Mouse (Mus musculus) layer of hippocampus, adult 9-10 months (tissue): ENCODE data around the gene Efcab14.

Experiments
- DNase-seq: peaks from one replicate; pipeline ENCODE4 v3.0.0; 2022; ENCODE audit warnings: low spot score

The Efcab14 gene

DNA sequence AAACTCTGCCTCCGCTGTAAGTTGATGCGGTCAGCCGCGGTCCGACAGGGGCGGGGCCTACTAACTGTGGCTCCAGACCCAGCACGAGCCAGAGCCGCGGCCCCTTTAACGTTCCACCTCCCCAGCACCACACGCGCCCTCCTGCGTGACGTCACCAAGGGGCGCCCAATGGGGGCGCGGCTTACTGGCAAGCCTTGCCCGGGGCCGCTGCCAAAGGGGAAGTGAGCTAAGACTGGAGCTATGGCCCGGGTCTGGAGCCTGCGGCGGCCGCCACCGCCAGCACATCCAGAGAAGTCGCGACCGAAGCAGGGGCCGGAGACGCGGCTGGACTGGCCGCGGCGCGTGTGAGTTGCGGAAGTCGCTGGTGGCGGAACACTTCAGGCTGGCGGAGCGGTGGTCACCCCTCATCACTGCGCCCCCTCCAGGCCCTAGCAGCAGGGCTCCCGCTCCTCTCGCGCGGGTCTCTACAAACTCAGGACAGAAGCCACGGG lies at the start of gene Efcab14:
Gene Efcab14 (plus strand): TSS at position 194 of the 491 bp plus-strand sequence.
- peak; percentile 93 for DNase-seq

GRCm38 (mm10) chr4:115701468-115701867 lies 36.1 kb upstream of the Efcab14 start:
- DNase-seq: no peak

DNA sequence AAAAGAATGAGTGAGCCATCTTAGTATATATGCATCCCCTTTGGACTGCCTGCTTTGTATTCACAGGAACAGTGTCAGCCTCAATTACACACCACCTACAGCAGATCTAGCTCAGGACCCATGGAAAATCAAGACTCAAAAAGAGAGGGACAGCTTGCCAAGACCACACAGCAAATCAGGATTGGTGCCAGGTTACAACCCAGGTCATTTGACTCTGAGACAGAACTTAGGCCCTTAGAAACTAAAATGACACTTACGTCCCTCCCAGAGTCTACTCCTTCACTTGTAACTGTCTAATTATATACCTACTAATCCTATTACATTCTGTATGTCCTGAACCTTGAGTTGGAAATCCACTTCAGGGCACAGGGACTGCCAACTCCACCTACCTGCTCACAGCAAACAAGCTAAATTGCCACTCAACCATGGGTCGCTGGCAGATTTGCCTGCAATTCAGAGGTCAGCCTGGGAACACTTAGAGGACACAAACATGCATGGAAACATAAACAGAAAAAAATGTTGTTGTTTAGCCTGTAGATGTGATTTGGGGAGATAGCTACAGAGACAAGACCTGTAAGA lies 33.5 kb upstream of the Efcab14 start:
- DNase-seq: no peak

DNA sequence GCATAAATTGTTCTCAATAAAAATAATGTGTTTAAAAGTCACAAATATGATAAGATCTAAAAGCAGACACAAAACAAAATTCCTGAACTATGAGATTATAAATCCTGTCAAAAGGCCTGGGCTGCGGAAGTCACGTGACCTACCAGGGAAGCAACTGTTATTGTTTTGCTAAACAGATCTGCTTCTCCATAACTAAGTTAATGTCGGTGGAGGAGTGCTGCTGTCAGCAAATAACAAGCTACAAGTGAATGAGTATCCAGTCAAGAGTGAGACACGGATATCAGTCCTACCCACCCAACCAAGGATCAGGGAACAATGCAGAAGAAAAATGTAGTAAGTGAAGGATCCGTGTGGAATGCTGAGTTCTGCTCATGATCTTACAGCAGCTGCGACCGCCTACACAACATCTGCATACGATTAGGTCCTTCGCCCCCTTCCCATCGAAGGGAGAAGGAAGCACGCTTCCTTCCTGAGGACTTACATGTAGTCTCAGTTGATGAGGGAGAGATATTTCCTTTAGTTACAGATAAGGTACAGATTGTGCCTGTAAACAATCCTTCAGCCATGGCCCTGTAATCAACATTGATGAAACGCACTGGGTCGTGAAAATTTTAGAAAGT lies 28.5 kb upstream of the Efcab14 start:
- no peak for DNase-seq

DNA sequence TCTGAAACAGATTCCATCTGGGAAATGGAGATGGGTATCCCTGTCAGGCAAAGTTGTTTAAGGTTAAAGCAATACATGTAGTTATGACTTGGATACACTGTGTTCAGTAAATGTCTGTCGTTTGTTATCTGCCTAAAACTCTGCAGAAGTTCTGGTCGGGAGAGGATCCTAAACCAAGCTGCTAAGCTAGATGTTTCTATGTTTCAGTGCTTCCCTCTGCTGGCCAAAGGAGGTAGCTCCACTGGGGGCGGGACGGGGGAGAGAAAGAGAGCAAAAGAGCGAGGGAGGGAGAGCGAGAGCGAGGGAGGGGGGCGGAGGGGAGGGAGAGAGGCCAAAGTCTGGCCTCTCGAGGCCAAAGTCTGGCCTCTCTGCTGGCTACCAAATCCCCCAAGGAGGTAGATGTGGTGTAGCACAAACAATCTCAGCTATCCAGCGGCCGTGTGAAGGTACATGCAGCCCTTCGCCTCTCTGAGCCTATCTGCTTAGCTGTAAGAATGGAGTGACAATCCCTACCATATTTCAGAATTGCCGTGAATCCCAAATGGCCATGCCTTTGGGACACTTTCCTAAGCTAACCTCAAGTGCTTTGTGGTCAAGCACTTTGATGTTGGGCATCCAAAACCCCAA lies 27.6 kb upstream of the Efcab14 start:
- DNase-seq: peak; percentile 75

- no peak for DNase-seq
Observed at GRCm38 (mm10) chr4:115728721-115729120, 8.8 kb upstream of the Efcab14 start.

DNA sequence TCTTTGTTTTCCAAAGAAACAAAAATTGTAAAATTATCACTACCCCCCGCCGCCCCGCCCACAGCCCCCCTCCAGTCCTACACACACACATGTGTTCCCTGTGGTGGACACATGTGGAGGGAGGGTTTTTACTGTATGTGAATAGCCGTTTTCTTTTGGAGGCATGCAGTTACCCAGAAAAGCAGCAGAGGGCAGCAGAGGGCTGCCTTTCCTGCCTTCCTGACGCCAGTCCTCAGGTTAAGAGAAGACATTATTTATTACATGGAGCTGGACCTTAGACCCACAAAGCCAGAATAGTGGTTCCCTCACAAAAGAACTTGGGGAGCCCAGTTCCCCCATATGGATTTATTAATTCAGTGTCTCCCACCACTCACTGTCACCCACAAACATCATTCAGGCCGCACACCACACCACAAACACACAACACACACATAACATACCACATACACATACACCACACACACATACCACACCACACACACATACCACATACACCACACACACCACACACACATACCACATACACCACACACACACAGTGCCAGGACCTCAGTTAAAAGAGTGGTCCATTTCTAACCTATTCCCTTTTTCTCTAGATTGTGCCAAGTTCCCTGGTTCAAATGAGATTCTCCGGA lies 5.8 kb upstream of the Efcab14 start:
- DNase-seq: peak; percentile 67

- no peak for DNase-seq
Observed at GRCm38 (mm10) chr4:115732223-115732818, 5.2 kb upstream of the Efcab14 start.

DNA sequence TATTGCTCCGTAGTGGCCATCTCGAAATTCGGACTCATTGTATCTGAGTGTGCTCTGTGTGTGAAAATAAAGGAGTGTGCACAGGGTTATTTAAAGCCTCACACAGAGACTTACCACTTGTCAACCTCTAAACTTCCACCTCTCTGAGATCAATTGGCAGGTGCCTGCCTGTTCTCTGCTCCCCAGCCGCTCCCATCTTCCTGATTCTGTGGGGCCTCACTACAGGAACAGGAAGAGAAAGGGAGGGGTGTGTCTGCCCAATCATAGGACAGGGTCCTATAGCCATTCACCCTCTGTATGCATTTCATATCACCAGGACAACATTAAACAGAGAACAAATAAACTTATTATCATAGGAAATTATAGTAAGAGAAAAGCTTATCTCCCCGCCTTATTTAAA lies 3.8 kb upstream of the Efcab14 start:
- no peak for DNase-seq

- no peak for DNase-seq
Observed at GRCm38 (mm10) chr4:115734867-115735266, 2.7 kb upstream of the Efcab14 start.

DNA sequence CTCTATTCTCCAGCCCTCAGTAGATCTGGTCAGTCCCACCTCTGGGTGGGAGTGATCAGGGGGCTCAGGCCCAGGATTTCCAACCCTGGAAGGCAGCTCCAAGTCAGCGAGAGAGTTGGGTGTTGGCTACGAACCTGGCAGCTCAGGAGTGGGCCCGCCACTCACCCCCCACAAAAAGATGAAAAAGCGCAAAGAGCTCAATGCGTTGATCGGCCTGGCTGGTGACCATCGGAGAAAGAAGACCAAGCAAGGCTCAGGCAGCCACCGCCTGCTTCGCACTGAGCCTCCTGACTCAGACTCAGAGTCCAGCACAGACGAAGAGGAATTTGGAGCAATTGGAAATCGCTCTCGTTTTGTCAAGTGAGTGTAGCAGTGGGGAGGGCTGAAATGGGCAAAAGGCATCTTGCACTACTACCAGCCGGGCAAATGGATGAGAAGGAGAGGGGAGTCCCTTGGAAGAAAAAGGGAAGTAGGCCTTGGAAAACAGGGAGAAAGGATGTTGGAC lies 989 bp downstream of the Efcab14 start:
- DNase-seq: no peak

DNA sequence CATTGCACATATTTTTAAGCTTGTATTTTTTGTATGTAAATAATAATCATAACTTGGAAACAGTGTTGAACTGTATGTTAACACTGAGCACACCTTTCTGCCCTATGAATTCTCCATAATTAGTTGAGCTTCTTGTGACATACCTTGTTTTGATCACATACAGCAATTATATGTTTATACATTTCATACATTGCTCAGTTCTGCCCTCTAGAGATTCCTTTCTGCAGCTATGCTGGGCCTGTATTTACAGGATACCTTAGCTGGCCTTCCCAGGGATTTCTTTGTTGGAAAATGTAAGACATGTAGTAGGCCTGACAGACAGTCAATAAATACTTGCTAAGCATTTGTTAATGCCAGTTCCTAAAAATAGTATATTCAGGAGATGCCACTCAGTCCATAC lies 5.1 kb downstream of the Efcab14 start:
- no peak for DNase-seq

GRCm38 (mm10) chr4:115743096-115743495 lies 5.6 kb downstream of the Efcab14 start:
- DNase-seq: no peak

GRCm38 (mm10) chr4:115748181-115748580 lies 10.6 kb downstream of the Efcab14 start:
- DNase-seq: no peak

GRCm38 (mm10) chr4:115749336-115749735 lies 11.8 kb downstream of the Efcab14 start:
- DNase-seq: no peak

DNA sequence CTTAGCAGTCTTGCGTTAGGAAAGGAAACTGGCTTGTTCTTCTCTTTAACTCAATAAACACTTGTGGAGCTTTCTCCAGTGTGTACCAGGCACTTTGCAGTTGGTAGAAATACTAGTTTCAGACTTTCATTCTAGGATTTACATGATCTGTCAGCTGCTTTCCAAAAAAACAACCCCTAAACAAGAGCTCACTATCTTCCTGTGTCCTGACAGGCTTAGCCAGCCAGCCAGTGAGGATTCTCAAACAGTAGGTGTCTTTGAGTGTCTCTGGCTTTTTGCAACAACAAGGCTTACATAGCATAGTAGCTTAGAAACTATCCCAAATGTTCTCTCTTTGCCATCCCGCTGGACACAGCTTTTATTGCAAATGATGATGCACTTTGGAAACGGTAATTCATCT lies 16.6 kb downstream of the Efcab14 start:
- no peak for DNase-seq

DNA sequence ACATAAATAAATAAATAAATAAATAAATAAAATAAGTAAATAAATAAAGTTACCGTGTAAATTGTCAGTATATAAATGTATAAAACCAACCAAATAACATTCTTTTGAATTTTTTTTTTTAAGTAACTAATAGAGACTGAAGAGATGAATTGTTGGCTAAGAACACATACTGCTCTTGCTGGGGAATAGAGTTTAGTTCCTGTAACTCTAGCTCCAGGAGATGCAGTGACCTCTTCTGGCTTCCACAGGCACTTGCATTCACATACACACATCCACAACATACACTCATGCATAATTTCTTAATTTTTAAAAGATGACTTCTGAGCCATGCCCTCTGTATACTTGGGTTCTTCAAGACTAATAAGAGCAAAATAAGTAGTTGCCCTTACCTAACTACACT lies 17.3 kb downstream of the Efcab14 start:
- no peak for DNase-seq

GRCm38 (mm10) chr4:115761206-115761605 lies 23.7 kb downstream of the Efcab14 start:
- DNase-seq: no peak

DNA sequence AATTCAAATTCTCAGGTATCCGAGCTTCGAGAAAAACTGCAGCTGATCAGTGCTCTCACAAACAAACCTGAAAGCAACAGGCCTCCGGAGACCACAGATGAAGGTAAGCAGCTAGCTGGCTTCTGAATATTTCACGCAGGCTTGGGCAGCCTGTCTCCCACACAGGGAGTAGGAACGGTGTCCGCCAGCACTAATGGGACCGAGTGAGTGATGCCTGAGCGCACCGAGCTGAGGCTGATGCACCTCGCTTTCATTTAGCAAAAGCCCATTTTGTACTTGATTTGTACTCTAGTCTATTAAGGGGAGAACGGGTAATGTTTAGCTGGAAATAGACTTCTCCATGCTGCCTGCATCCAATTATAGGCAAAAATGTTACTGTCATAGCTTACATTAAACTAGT lies 27.0 kb downstream of the Efcab14 start:
- DNase-seq: no peak

DNA sequence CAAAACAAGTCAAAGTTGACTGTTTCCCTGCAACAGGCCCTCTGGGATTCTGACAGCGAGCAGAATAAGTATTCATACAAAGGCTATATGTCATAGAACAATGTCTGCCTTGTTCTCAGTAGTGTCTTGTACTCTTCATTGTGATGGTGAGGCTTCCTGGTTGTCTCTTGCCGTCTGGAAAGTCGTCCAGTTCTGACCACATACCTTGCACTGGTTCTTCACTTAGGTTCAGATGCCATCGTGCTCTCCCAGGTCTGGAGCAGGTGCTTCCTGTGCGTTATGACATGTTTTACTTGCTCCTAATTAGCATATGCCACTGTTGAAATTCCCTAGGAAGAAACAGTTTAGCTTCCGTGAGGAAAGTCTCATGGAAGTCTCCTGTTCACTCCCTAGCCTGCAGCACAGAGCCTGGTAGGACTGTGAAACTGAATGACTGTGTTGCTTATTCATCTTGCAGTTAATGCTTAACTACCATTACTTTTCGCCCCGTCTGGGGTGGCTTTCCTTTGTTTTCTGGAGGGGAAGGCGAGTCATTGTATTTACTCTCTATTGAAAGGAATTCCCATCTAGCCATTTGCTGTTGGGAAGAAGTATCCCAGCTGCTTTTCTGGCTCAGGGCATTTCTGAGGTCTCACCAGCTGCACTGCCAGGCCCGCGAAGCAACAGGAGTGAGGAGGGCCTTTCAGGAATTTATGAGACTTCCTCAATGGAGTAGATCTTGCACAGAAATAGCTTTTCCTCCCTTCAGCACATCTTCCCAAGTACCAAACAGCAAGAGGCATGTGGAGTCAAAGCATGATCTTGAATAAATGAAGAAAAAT lies 30.3 kb downstream of the Efcab14 start:
- DNase-seq: no peak

GRCm38 (mm10) chr4:115775056-115775455 lies 37.5 kb downstream of the Efcab14 start:
- DNase-seq: no peak

DNA sequence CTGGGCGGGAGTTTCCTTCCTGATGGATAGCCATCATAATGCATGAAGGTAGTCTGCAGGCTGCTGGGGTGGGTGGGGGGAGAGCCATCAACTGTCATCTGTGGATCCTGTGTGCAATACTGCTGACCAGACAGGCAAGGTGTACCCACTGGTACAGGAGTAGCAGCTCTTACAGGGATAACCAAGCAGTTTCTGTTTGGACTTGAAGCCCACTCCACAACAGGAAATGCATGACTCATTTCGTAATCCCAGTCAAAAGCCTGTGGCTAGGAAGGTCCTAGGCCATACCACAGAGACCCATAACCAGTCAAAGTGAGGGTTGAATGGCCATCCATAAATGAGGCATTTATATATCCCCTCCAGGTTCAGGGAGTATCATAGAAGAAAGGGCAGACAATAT lies 40.1 kb downstream of the Efcab14 start:
- DNase-seq: no peak
